Mouse (Mus musculus) heart, embryonic 15.5 days (tissue): ENCODE measurements around the gene Ubl7. TPM values are rescaled to one million over a fixed set of nuclear protein-coding genes. Genes with fewer than 3 reads are reported as not detected.

Source experiments
- ATAC-seq: fragments of 200-750 bp; cut with Nextera tagmentation; replicated peaks from 2 replicates; pipeline ENCODE4 v1.8.0; 2017; ENCODE audit warnings: low read depth, moderate TSS enrichment; ENCODE audit not compliant: insufficient number of reproducible peaks, insufficient read depth, low FRiP score
- H3K27ac ChIP-seq: fragments of 300-500 bp; sonication (generic); 2 replicates; pipeline ENCODE4 v1.5.1; 2015; ENCODE audit warnings: mild to moderate bottlenecking, inconsistent platforms
- H3K27me3 ChIP-seq: fragments of 300-500 bp; sonication (generic); 2 replicates; pipeline ENCODE4 v1.6.1; 2015; ENCODE audit warnings: inconsistent platforms
- H3K36me3 ChIP-seq: fragments of 300-500 bp; sonication (generic); 2 replicates; pipeline ENCODE4 v1.6.1; 2015; ENCODE audit warnings: mild to moderate bottlenecking, inconsistent platforms
- H3K4me1 ChIP-seq: fragments of 300-500 bp; sonication (generic); replicated peaks from 2 replicates; pipeline ENCODE4 v1.6.1; 2015; ENCODE audit warnings: inconsistent platforms
- H3K4me2 ChIP-seq: fragments of 300-500 bp; sonication (generic); 2 replicates; pipeline ENCODE4 v1.6.1; 2015; ENCODE audit warnings: inconsistent platforms, mild to moderate bottlenecking, moderate library complexity
- H3K4me3 ChIP-seq: fragments of 300-500 bp; sonication (generic); 2 replicates; pipeline ENCODE4 v1.5.1; 2015; ENCODE audit warnings: mild to moderate bottlenecking, inconsistent platforms
- H3K9ac ChIP-seq: fragments of 300-500 bp; sonication (generic); 2 replicates; pipeline ENCODE4 v1.6.1; 2015; ENCODE audit warnings: mild to moderate bottlenecking, inconsistent platforms
- H3K9me3 ChIP-seq: fragments of 300-500 bp; sonication (generic); replicated peaks from 2 replicates; pipeline ENCODE4 v1.6.1; 2016; ENCODE audit warnings: inconsistent platforms
- WGBS: fragments of 180-500 bp; shearing (Covaris S2); methylation state at CpG from one replicate; pipeline ENCODE4 v1.1.7; 2015; ENCODE audit warnings: mixed read lengths; 5-methylcytosine and 5-hydroxymethylcytosine counted together
- polyA plus RNA-seq: library from polyadenylated mRNA; unstranded; fragments of >200 nt; fragmentation: Nextera tagmentation; extraction: Ambion mirVana; gene quantifications from 2 replicates; pipeline ENCODE4 v1.2.1, GENCODE M21; 2015

Gene Ubl7
- polyA plus RNA-seq, 1 experiment from 2014 or later, result 100 TPM

- no peaks in the 10 kb centered on the region for H3K27me3 ChIP-seq
- no peaks in the 10 kb centered on the region for H3K36me3 ChIP-seq
- no peaks in the 10 kb centered on the region for H3K9me3 ChIP-seq
- no peak overlapping the region for H3K9ac ChIP-seq
- WGBS, result 63% methylated on average over 17 of the region's 17 CpGs
- H3K4me2 ChIP-seq, result no peak overlapping the region
- peaks cover 35% of the 10 kb centered on the region for H3K4me1 ChIP-seq
- no peak overlapping the region for H3K27ac ChIP-seq
- ATAC-seq, result no peak
- no peak overlapping the region for H3K4me3 ChIP-seq
These were observed 51.3 kb downstream of the Ubl7 start for GRCm38 (mm10) chr9:57961863-57962778.

- Histone ChIP-seq H3K9ac (no peak overlapping the region), H3K4me1 (peaks cover 47% of the 10 kb centered on the region), H3K27ac (no peak overlapping the region), H3K27me3 (no peaks in the 10 kb centered on the region; the same call in 1 of the 2 replicates), H3K4me2 (no peak overlapping the region), H3K9me3 (no peaks in the 10 kb centered on the region), H3K4me3 (no peak overlapping the region), H3K36me3 (no peaks in the 10 kb centered on the region)
- ATAC-seq, result no peak
- WGBS, result 80% methylated on average over 4 of the region's 4 CpGs
These were observed 52.6 kb downstream of the Ubl7 start for GRCm38 (mm10) chr9:57963249-57963997.

GRCm38 (mm10) chr9:57963998-57964395 is 53.2 kb downstream of the Ubl7 start:
- H3K9ac ChIP-seq, result no peak overlapping the region
- no peaks in the 10 kb centered on the region; the same call in 1 of the 2 replicates for H3K27me3 ChIP-seq
- ATAC-seq, result no peak
- H3K27ac ChIP-seq, result no peak overlapping the region
- H3K36me3 ChIP-seq, result no peaks in the 10 kb centered on the region
- no peak overlapping the region for H3K4me3 ChIP-seq
- peaks cover 47% of the 10 kb centered on the region for H3K4me1 ChIP-seq
- WGBS, result 87% methylated on average over 5 of the region's 5 CpGs
- no peak overlapping the region for H3K4me2 ChIP-seq
- no peaks in the 10 kb centered on the region for H3K9me3 ChIP-seq

GRCm38 (mm10) chr9:57964528-57965250 is 53.9 kb downstream of the Ubl7 start:
- Histone ChIP-seq H3K27me3 (no peaks in the 10 kb centered on the region; the same call in 1 of the 2 replicates), H3K4me1 (peaks cover 44% of the 10 kb centered on the region), H3K4me3 (no peak overlapping the region), H3K36me3 (no peaks in the 10 kb centered on the region), H3K27ac (peak overlapping the region; percentile 30; the same call in 1 of the 2 replicates), H3K9me3 (no peaks in the 10 kb centered on the region), H3K4me2 (no peak overlapping the region), H3K9ac (no peak overlapping the region)
- ATAC-seq, result no peak
- WGBS, result 78% methylated on average over 6 of the region's 6 CpGs

GRCm38 (mm10) chr9:57965281-57966185 is 54.8 kb downstream of the Ubl7 start:
- 48% methylated on average over 12 of the region's 12 CpGs for WGBS
- H3K4me1 ChIP-seq, result peaks cover 35% of the 10 kb centered on the region

GRCm38 (mm10) chr9:57967237-57967960 is 56.6 kb downstream of the Ubl7 start:
- ATAC-seq, result no peak; the same call in 1 of the 2 replicates
- H3K27ac ChIP-seq, result peak overlapping the region; percentile 37
- WGBS, result 30% methylated on average over 14 of the region's 14 CpGs

More at GRCm38 (mm10) chr9:57965281-57966185, 54.8 kb downstream of the Ubl7 start:
- Histone ChIP-seq H3K27me3 (no peaks in the 10 kb centered on the region; the same call in 1 of the 2 replicates), H3K4me2 (no peak overlapping the region), H3K36me3 (no peaks in the 10 kb centered on the region), H3K9ac (no peak overlapping the region), H3K27ac (peak overlapping the region; percentile 30; the same call in 1 of the 2 replicates), H3K9me3 (no peaks in the 10 kb centered on the region), H3K4me3 (no peak overlapping the region)
- no peak for ATAC-seq

GRCm38 (mm10) chr9:57968166-57968771 is 57.5 kb downstream of the Ubl7 start:
- H3K4me1 ChIP-seq, result peaks cover 40% of the 10 kb centered on the region
- no peak overlapping the region for H3K4me2 ChIP-seq
- 0 out of 2 replicates have a peak overlapping the region, but pooled peaks have one; percentile 37 for H3K27ac ChIP-seq
- no peak for ATAC-seq
- no peaks in the 10 kb centered on the region for H3K9me3 ChIP-seq
- H3K27me3 ChIP-seq, result no peaks in the 10 kb centered on the region; the same call in 1 of the 2 replicates
- WGBS, result 76% methylated on average over 9 of the region's 9 CpGs
- no peak overlapping the region for H3K4me3 ChIP-seq
- no peak overlapping the region for H3K9ac ChIP-seq
- no peaks in the 10 kb centered on the region for H3K36me3 ChIP-seq

More at GRCm38 (mm10) chr9:57967237-57967960, 56.6 kb downstream of the Ubl7 start:
- H3K4me2 ChIP-seq, result peak overlapping the region; percentile 29; the same call in 1 of the 2 replicates
- no peak overlapping the region for H3K4me3 ChIP-seq
- no peaks in the 10 kb centered on the region; the same call in 1 of the 2 replicates for H3K27me3 ChIP-seq
- H3K9ac ChIP-seq, result no peak overlapping the region
- no peaks in the 10 kb centered on the region for H3K9me3 ChIP-seq
- H3K4me1 ChIP-seq, result peaks cover 35% of the 10 kb centered on the region
- H3K36me3 ChIP-seq, result no peaks in the 10 kb centered on the region

- H3K27me3 ChIP-seq, result no peaks in the 10 kb centered on the region; the same call in 1 of the 2 replicates
- H3K9ac ChIP-seq, result no peak overlapping the region
- no peak overlapping the region for H3K4me2 ChIP-seq
- H3K27ac ChIP-seq, result no peak overlapping the region
- H3K9me3 ChIP-seq, result no peaks in the 10 kb centered on the region
- no peaks in the 10 kb centered on the region for H3K36me3 ChIP-seq
- ATAC-seq, result no peak
- WGBS, result 85% methylated on average over 8 of the region's 8 CpGs
- no peak overlapping the region for H3K4me3 ChIP-seq
- H3K4me1 ChIP-seq, result peaks cover 44% of the 10 kb centered on the region
These were observed 58.2 kb downstream of the Ubl7 start for GRCm38 (mm10) chr9:57968783-57969542.
